Mouse (Mus musculus) ES-Bruce4 (cell line): ENCODE data around the gene Gin1. TPM values are rescaled to one million over a fixed set of nuclear protein-coding genes. Genes with fewer than 3 reads are reported as not detected.

Experiments
- H3K27ac ChIP-seq: 2 replicates; pipeline ENCODE4 v1.5.1; 2012; ENCODE audit warnings: low read length, inconsistent platforms; ENCODE audit not compliant: insufficient read depth
- H3K27me3 ChIP-seq: 2 replicates; pipeline ENCODE4 v1.6.1; 2012; ENCODE audit warnings: mild to moderate bottlenecking, low read length, inconsistent platforms; ENCODE audit not compliant: control insufficient read depth, poor library complexity, insufficient read depth, severe bottlenecking
- H3K36me3 ChIP-seq: 2 replicates; pipeline ENCODE4 v1.6.1; 2012; ENCODE audit warnings: inconsistent platforms, mild to moderate bottlenecking, low read length, moderate library complexity; ENCODE audit not compliant: control insufficient read depth, poor library complexity, insufficient read depth, severe bottlenecking
- H3K4me1 ChIP-seq: one replicate; pipeline ENCODE4 v1.8.1; 2011; ENCODE audit warnings: low read length; ENCODE audit not compliant: control insufficient read depth, insufficient read depth
- H3K4me3 ChIP-seq: 2 replicates; pipeline ENCODE4 v1.5.1; 2011; ENCODE audit warnings: low read depth, mild to moderate bottlenecking, low read length
- H3K9ac ChIP-seq: 2 replicates; pipeline ENCODE4 v1.6.1; 2012; ENCODE audit warnings: low read depth, mild to moderate bottlenecking, inconsistent platforms; ENCODE audit not compliant: poor library complexity, severe bottlenecking
- H3K9me3 ChIP-seq: replicated peaks from 2 replicates; pipeline ENCODE4 v1.6.1; 2012; ENCODE audit warnings: mild to moderate bottlenecking, low read length, inconsistent platforms; ENCODE audit not compliant: control insufficient read depth, poor library complexity, insufficient read depth, severe bottlenecking
- CTCF ChIP-seq: IDR thresholded peaks from one replicate; pipeline ENCODE4 v1.8.1; 2011; ENCODE audit warnings: low read depth, low read length
- EP300 ChIP-seq: IDR thresholded peaks from 2 replicates; pipeline ENCODE4 v1.6.1; 2011; ENCODE audit warnings: low read depth, low read length; ENCODE audit not compliant: insufficient read depth
- POLR2A ChIP-seq: IDR thresholded peaks from one replicate; pipeline ENCODE4 v1.8.1; 2011; ENCODE audit warnings: low read length; ENCODE audit not compliant: insufficient read depth
- polyA plus RNA-seq: library from polyadenylated mRNA; stranded (reverse); fragments of >200 nt; gene quantifications from 2 replicates; pipeline ENCODE4 v1.2.4, GENCODE M21; 2011; ENCODE audit warnings: low read depth; ENCODE audit not compliant: missing spikeins, insufficient read depth, insufficient read length

The Gin1 gene
- polyA plus RNA-seq, 1 experiment: 12.4 TPM

DNA sequence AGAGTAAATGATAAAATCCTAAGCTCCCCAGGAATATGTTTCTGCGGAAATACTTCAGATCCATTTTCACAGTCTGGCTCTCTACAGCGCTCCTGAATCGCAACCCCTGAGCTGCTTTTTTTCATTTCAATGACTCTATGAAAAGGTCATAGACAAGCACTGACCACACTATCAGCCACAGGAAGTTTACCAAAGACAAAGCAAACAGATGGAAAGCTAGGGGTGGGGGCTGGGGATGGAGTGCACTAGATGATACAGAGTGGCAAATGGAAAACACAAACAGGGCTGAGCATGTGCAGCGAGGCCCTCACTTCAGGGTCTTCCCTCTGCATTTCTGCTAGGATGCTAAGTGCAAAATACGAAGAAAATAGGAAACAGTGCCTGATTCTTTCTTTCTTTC lies 52.2 kb downstream of the Gin1 start:
- Histone ChIP-seq H3K9ac (no peak overlapping the region), H3K4me3 (no peak overlapping the region), H3K27ac (no peak overlapping the region), H3K36me3 (no peaks in the 10 kb centered on the region), H3K27me3 (no peaks in the 10 kb centered on the region), H3K4me1 (peaks cover 1% of the 10 kb centered on the region), H3K9me3 (no peaks in the 10 kb centered on the region)
- no peak for TF ChIP-seq EP300
- no peak for TF ChIP-seq CTCF
- no peak for TF ChIP-seq POLR2A

GRCm38 (mm10) chr1:97822904-97823303 lies 52.9 kb downstream of the Gin1 start:
- H3K36me3 ChIP-seq: no peaks in the 10 kb centered on the region
- peaks cover 1% of the 10 kb centered on the region for H3K4me1 ChIP-seq
- H3K9ac ChIP-seq: no peak overlapping the region
- no peak for TF ChIP-seq CTCF
- TF ChIP-seq POLR2A: no peak
- no peaks in the 10 kb centered on the region for H3K9me3 ChIP-seq
- H3K4me3 ChIP-seq: no peak overlapping the region
- H3K27ac ChIP-seq: no peak overlapping the region
- no peaks in the 10 kb centered on the region for H3K27me3 ChIP-seq

DNA sequence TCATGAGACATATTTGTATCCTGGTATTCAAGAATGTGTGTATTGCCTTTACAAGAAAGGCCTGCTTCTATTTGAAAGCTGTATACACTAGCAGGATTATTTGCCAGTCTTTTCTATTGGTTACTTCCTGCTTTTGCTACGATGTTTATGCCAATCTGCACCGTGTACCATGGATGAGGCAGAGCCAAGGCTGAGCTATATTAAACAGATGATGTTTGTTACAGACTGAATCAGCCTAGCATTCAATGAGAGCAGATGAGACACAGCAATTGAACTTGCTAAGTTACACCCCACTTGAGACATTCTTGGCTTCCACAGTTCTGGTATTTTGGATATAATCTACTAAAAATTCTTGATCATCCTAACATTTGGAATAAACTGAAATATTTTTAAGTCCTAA lies 57.6 kb downstream of the Gin1 start:
- no peak overlapping the region for H3K27ac ChIP-seq
- no peak for TF ChIP-seq CTCF
- no peak for TF ChIP-seq EP300
- no peak for TF ChIP-seq POLR2A

GRCm38 (mm10) chr1:97828087-97828486 lies 58.1 kb downstream of the Gin1 start:
- H3K9ac ChIP-seq: no peak overlapping the region
- no peak for TF ChIP-seq EP300
- TF ChIP-seq CTCF: no peak
- no peak for TF ChIP-seq POLR2A
- H3K4me1 ChIP-seq: no peaks in the 10 kb centered on the region

More for the DNA sequence above, 57.6 kb downstream of the Gin1 start:
- no peaks in the 10 kb centered on the region for H3K27me3 ChIP-seq
- no peak overlapping the region for H3K9ac ChIP-seq
- no peaks in the 10 kb centered on the region for H3K4me1 ChIP-seq
- H3K4me3 ChIP-seq: no peak overlapping the region
- no peaks in the 10 kb centered on the region for H3K36me3 ChIP-seq
- no peaks in the 10 kb centered on the region for H3K9me3 ChIP-seq

GRCm38 (mm10) chr1:97833466-97834353 lies 63.7 kb downstream of the Gin1 start:
- H3K27me3 ChIP-seq: no peaks in the 10 kb centered on the region
- no peak overlapping the region for H3K27ac ChIP-seq
- H3K9ac ChIP-seq: no peak overlapping the region
- H3K9me3 ChIP-seq: no peaks in the 10 kb centered on the region
- no peaks in the 10 kb centered on the region for H3K4me1 ChIP-seq
- no peak overlapping the region for H3K4me3 ChIP-seq
- TF ChIP-seq EP300 (no peak), CTCF (no peak), POLR2A (no peak)
- no peaks in the 10 kb centered on the region for H3K36me3 ChIP-seq

More at GRCm38 (mm10) chr1:97828087-97828486, 58.1 kb downstream of the Gin1 start:
- H3K27ac ChIP-seq: no peak overlapping the region
- no peak overlapping the region for H3K4me3 ChIP-seq
- H3K27me3 ChIP-seq: no peaks in the 10 kb centered on the region
- H3K36me3 ChIP-seq: no peaks in the 10 kb centered on the region
- no peaks in the 10 kb centered on the region for H3K9me3 ChIP-seq

DNA sequence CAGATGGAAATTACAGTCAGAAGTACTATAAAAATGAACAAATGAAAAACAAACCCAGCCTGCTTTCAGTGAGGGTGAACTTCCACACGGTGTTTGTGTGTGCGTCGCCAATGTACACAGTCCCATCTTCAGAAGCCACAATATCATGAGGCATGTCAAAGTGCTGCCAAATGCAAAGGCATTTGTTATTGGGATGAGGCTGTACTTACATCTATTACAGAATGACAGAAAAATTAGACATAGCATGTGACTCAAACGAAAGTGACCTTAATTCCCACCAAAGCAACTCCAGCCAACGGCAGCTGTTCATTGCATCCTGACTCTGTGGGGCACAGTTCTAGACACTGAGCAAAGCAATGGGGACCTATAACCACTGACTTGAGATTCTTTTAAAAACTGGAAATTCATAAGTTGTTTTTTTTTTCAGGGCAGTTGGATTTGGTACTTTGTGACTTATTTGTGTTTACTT lies 64.4 kb downstream of the Gin1 start:
- Histone ChIP-seq H3K9ac (no peak overlapping the region), H3K9me3 (no peaks in the 10 kb centered on the region), H3K36me3 (no peaks in the 10 kb centered on the region), H3K27me3 (no peaks in the 10 kb centered on the region), H3K4me3 (no peak overlapping the region), H3K4me1 (no peaks in the 10 kb centered on the region), H3K27ac (no peak overlapping the region)
- TF ChIP-seq EP300 (no peak), POLR2A (no peak)

Other genes starting within 250 kb of the Gin1 start
- gene D1Ertd622e, start 108.1 kb upstream of the Gin1 start, polyA plus RNA-seq: 6.4 and 7.8 TPM in 2 replicates
- 48.5 and 55.0 TPM in 2 replicates for gene Ppip5k2, start 239 bp downstream of the Gin1 start, polyA plus RNA-seq